9 mouse cellular contexts compared by ENCODE assay signal in genomic region chr9:114044446-114044845, GRCm38 (mm10). TPM values are rescaled to one million over a fixed set of nuclear protein-coding genes. Genes with fewer than 3 reads are reported as not detected.
DNase-seq lines count a peak whose midpoint lies in the region; ATAC-seq and TF ChIP-seq lines count a peak whose summit lies in the region.
"Had no signal": no experiment of that assay in that cellular context is flagged by ENCODE, and none has a peak within 500 bp of the region (broad histone marks: within the 10 kb centered on the region; RNA-seq: fewer than 3 reads in every experiment).

No protein-coding gene starts in this region.

- H3K4me2 ChIP-seq in CH12.LX (ENCODE audit: insufficient read depth, low read depth, poor library complexity, severe bottlenecking) = no peak overlapping the region
- no peak overlapping the region for H3K4me2 ChIP-seq in liver, embryonic 14.5 days (ENCODE audit: low read depth)
- H3K4me2 ChIP-seq: forebrain, embryonic 12.5 days had no signal

- peak; percentile 31 for TF ChIP-seq RAD21 in CH12.LX (IDR thresholded peaks at IDR 0.05; ENCODE audit: low read depth, low read length)

- no peak overlapping the region for H3K9ac ChIP-seq in CH12.LX (ENCODE audit: insufficient read depth, low read depth)
- H3K9ac ChIP-seq in liver, embryonic 14.5 days (replicated peaks) = no peak overlapping the region
- H3K9ac ChIP-seq: forebrain, embryonic 12.5 days had no signal

- H3K27ac ChIP-seq in layer of hippocampus, adult 2 months = no peak overlapping the region
- H3K27ac ChIP-seq in CH12.LX (ENCODE audit: insufficient read depth, low read depth) = no peak overlapping the region
- H3K27ac ChIP-seq in liver, embryonic 14.5 days = no peak overlapping the region
- H3K27ac ChIP-seq: forebrain, embryonic 12.5 days had no signal

- no peaks in the 10 kb centered on the region for H3K36me3 ChIP-seq in CH12.LX (replicated peaks in 1 of 2; ENCODE audit: control insufficient read depth in 1 of 2, insufficient read depth in 1 of 2, low read length in 1 of 2)
- H3K36me3 ChIP-seq in liver, embryonic 14.5 days (replicated peaks; ENCODE audit: control insufficient read depth, insufficient read depth, low read depth) = no peaks in the 10 kb centered on the region
- H3K36me3 ChIP-seq: forebrain, embryonic 12.5 days had no signal

- no peak for TF ChIP-seq EP300 in CH12.LX (IDR thresholded peaks at IDR 0.05; ENCODE audit: low read length)
- TF ChIP-seq EP300 in liver, embryonic 14.5 days (IDR thresholded peaks at IDR 0.05; ENCODE audit: low read depth) = no peak

- peaks cover 3% of the 10 kb centered on the region for H3K9me3 ChIP-seq in CH12.LX (replicated peaks; ENCODE audit: low read length)
- H3K9me3 ChIP-seq in liver, embryonic 14.5 days (ENCODE audit: control insufficient read depth, low read length) = no peaks in the 10 kb centered on the region
- H3K9me3 ChIP-seq: forebrain, embryonic 12.5 days had no signal

- WGBS in liver, embryonic 14.5 days (ENCODE audit: insufficient replicate concordance) = 40% methylated on average over 3 of the region's 3 CpGs

- no peak for DNase-seq in layer of hippocampus, adult 2 months (ENCODE audit: low spot score in 2 of 2)
- DNase-seq in layer of hippocampus, adult 8-10 months (ENCODE audit: low spot score in 2 of 2) = no peak
- DNase-seq in CH12.LX (ENCODE audit: extremely low read depth) (peak; percentile 27), MEL-GATA-1-ER (ENCODE audit: extremely low read depth, low read depth) (peak; percentile 20)
- peak; percentile 9 to 16 (median 11) for DNase-seq in liver, embryonic 14.5 days (ENCODE audit: low read depth in 3 of 3, low spot score in 3 of 3)
- DNase-seq in right cerebral cortex, adult 18-20 months = no peak
- DNase-seq in layer of hippocampus, postnatal 36 days = no peak

- no peaks in the 10 kb centered on the region for H3K27me3 ChIP-seq in CH12.LX (replicated peaks)
- no peaks in the 10 kb centered on the region for H3K27me3 ChIP-seq in liver, embryonic 14.5 days (ENCODE audit: control insufficient read depth, insufficient read depth, low read length)
- H3K27me3 ChIP-seq: forebrain, embryonic 12.5 days had no signal

- no peak overlapping the region for H3K4me3 ChIP-seq in layer of hippocampus, adult 2 months
- no peak overlapping the region for H3K4me3 ChIP-seq in CH12.LX (replicated peaks in 1 of 3; ENCODE audit: low read depth in 2 of 3, low read length in 2 of 3, poor library complexity in 1 of 3)
- no peak overlapping the region for H3K4me3 ChIP-seq in liver, embryonic 14.5 days (ENCODE audit: insufficient read depth in 1 of 2, low read depth in 2 of 2, low read length in 2 of 2)
- H3K4me3 ChIP-seq: forebrain, embryonic 12.5 days; megakaryocyte, embryonic 14.5 days had no signal

- no peak for ATAC-seq in liver, embryonic 14.5 days (ENCODE audit: insufficient read depth)

- dilution Hi-C loops in CH12.LX (cut with MboI; ENCODE audit: extremely low pct_ligation_motif_present, extremely low pct_unique_long_range_greater_than_20kb, low sequenced_read_pairs) = no loop called here

- H3K4me1 ChIP-seq in CH12.LX (ENCODE audit: control insufficient read depth in 1 of 2, insufficient read depth in 2 of 2) = no peaks in the 10 kb centered on the region
- H3K4me1 ChIP-seq in liver, embryonic 14.5 days (replicated peaks; ENCODE audit: control insufficient read depth in 2 of 2, insufficient read depth in 2 of 2, low read length in 1 of 2) = no peaks in the 10 kb centered on the region
- H3K4me1 ChIP-seq: megakaryocyte, embryonic 14.5 days had no signal

- peak; percentile 76 for TF ChIP-seq CTCF in layer of hippocampus, adult 2 months (conservative IDR thresholded peaks at IDR 0.05)
- peak; percentile 68 to 80 for TF ChIP-seq CTCF in CH12.LX (conservative IDR thresholded peaks at IDR 0.05 in 1 of 2, IDR thresholded peaks at IDR 0.05 in 1 of 2; ENCODE audit: low read depth in 2 of 2, low read length in 2 of 2)
- peak; percentile 75 for TF ChIP-seq CTCF in liver, embryonic 14.5 days (IDR thresholded peaks at IDR 0.05; ENCODE audit: low read depth)

- no peaks in the 10 kb centered on the region for H3K79me2 ChIP-seq in CH12.LX (replicated peaks; ENCODE audit: control insufficient read depth, extremely low read depth, insufficient read depth, poor library complexity, severe bottlenecking)

- TF ChIP-seq POLR2A in CH12.LX (IDR thresholded peaks at IDR 0.05; ENCODE audit: low read depth, low read length) = no peak

- in situ Hi-C loops in CH12.LX (cut with MboI; ENCODE audit: low pct_ligation_motif_present, low pct_unique_long_range_greater_than_20kb, low sequenced_read_pairs) = no loop called here

TF ChIP-seq in CH12.LX, 34 proteins besides CTCF, POLR2A, EP300 and RAD21:
- TF ChIP-seq SMC3 (IDR thresholded peaks at IDR 0.05; ENCODE audit: low read depth, low read length) (peak; percentile 63), MYC (IDR thresholded peaks at IDR 0.05; ENCODE audit: low read depth, low read length) (no peak)

RNA-seq across cellular contexts. Expression of gene Fbxl2, which starts 1.5 kb away (rescaled TPM):
- total RNA-seq in layer of hippocampus, adult 2 months (2021) = 10 to 100 TPM; 33.8 to 34.9 TPM
- 10 to 100 TPM; 31.7 to 41.2 (median 36.7) TPM for total RNA-seq in layer of hippocampus, adult 8-10 months (2022)
- total RNA-seq in CH12.LX (2012; rRNA removed) (0.84 and 1.1 TPM in 2 replicates), CH12.LX (2014; rRNA removed) (0.54 and 0.65 TPM in 2 replicates)
- polyA plus RNA-seq in CH12.LX (2012; ENCODE audit: insufficient read length, low read depth) = 0.81 and 1.0 TPM in 2 replicates
- 0.57 and 0.75 TPM in 2 replicates for polyA plus RNA-seq in liver, embryonic 14.5 days (2012; rRNA removed)
- polyA plus RNA-seq in liver, embryonic 14.5 days (2014; fragmentation: Nextera tagmentation; extraction: Ambion mirVana) = 0.80 and 0.88 TPM in 2 replicates
- total RNA-seq in layer of hippocampus, postnatal 36 days (2021) = 10 to 100 TPM; 32.1 to 37.4 TPM

RNA-seq across cellular contexts. Expression of gene Susd5, which starts 12.5 kb away (rescaled TPM):
- 1 to 10 TPM; 3.0 to 3.3 TPM for total RNA-seq in layer of hippocampus, adult 2 months (2021)
- 1 to 10 TPM; 2.2 to 3.2 (median 2.7) TPM for total RNA-seq in layer of hippocampus, adult 8-10 months (2022)
- total RNA-seq in CH12.LX (2012; rRNA removed) (0.04 TPM in 1 of 2 replicates, not detected in the other), CH12.LX (2014; rRNA removed) (not detected in 2 replicates)
- not detected in 2 replicates for polyA plus RNA-seq in CH12.LX (2012; ENCODE audit: insufficient read length, low read depth)
- polyA plus RNA-seq in liver, embryonic 14.5 days (2012; rRNA removed) = 0.01 TPM in 2 replicates
- not detected in 2 replicates for polyA plus RNA-seq in liver, embryonic 14.5 days (2014; fragmentation: Nextera tagmentation; extraction: Ambion mirVana)
- 1 to 10 TPM; 3.0 to 4.3 TPM for total RNA-seq in layer of hippocampus, postnatal 36 days (2021)

Comparison
In these comparisons a context has a peak if more than half of its experiments do, and no peak if none do; other contexts are left out.
1. DNase-seq: peak in CH12.LX (single experiment), MEL-GATA-1-ER (single experiment) and liver, embryonic 14.5 days (3 of 3); none in layer of hippocampus, adult 2 months (0 of 2), layer of hippocampus, adult 8-10 months (0 of 2), right cerebral cortex, adult 18-20 months (single experiment) and layer of hippocampus, postnatal 36 days (0 of 2).
2. RNA of gene Fbxl2, which starts 1.5 kb away (total RNA-seq): 31.7 to 41.2 TPM in layer of hippocampus, adult 8-10 months, 32.1 to 37.4 TPM in layer of hippocampus, postnatal 36 days and 33.8 to 34.9 TPM in layer of hippocampus, adult 2 months; 0.54 to 1.1 TPM in CH12.LX; every median in the first group is over 10 times any median in the second.
3. Peak in every context shown above with its lines, with median percentiles within 50 percentile points of each other: CTCF ChIP-seq.